Mouse (Mus musculus) liver, adult 2 months (tissue): ENCODE results near the gene Ugt8a.

Source experiments
- CTCF ChIP-seq: fragments of 200-500 bp; IDR thresholded peaks from 2 replicates; pipeline ENCODE4 v1.5.1; 2011; ENCODE audit warnings: low read depth, low read length, control low read depth
- POLR2A ChIP-seq: fragments of 200-500 bp; IDR thresholded peaks from 2 replicates; pipeline ENCODE4 v1.6.1; 2011; ENCODE audit warnings: low read length, control low read depth; ENCODE audit not compliant: insufficient read depth; ENCODE audit errors: extremely low read depth

- TF ChIP-seq CTCF (no peak), POLR2A (no peak)
These were observed 805 bp downstream of the Ugt8a start for GRCm38 (mm10) chr3:125937536-125938091.
